Mouse (Mus musculus): ENCODE data around the gene Lactb.

Lactb gene

DNA sequence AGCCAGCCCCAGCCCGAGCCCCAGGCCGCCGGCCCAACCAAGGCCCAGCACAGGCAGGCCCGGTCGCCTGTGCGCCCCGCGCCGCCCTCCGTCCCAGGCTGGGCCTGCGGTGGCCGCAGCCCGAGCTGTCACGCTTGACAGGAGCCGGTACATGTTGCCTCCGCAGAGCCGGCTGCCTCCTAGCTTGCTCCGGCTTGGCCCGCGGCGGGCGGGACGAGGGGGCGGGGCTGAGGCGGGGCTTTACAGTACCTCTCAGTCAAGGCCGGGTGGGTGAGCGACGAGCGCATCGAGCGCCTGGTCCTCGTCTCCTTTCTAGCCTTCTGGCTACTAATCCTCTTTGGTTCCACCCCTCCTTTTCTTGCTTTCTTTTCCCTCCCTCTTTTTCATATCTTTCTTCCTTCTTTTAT is at the start of gene Lactb:
Gene Lactb, minus strand, starts transcription at position 246 of the 407 bp plus-strand sequence.
- peak; percentile 83 to 94 for DNase-seq (ENCODE audit: low spot score in 2 of 2)

DNA sequence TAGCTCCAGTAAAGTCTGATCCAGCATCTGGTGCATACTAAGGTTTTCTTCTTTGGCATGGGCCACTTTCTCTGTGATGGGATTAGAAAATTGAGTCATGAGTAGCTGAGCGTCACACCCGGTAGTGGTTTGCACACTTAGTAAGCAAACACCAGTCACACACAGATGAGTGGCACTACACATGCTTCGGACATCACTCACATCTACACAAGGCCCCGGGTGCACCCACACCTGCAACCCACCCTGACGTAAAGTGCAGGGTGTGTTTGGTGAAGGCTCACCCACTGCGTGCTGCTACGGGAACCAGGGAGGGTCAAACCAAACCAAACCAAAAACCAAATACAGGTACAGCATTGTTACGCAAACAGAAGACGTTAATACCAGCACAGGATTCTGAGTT is 48.1 kb upstream of the Lactb start:
- no peak for DNase-seq (ENCODE audit: low spot score in 2 of 2)

DNA sequence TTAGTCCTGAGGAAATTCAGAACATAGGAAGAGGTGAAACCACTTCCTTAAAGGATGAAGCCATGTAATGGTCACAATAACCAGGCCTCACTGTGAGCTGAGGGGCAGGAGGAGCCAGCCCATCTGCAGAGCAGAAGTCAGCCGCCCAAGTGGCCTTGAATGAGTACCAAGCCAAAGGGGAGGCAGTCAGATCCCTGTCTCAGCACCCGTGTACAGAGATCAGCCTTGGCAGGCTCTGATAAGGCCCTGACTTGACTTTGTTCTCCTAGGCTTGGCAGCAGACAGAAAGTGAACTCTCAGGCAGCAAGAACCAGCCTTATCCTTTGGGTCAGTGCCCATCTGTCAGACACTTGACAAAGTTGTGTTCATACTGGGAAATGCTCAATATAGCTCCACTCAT is 44.8 kb upstream of the Lactb start:
- DNase-seq (ENCODE audit: low spot score in 2 of 2): no peak

DNA sequence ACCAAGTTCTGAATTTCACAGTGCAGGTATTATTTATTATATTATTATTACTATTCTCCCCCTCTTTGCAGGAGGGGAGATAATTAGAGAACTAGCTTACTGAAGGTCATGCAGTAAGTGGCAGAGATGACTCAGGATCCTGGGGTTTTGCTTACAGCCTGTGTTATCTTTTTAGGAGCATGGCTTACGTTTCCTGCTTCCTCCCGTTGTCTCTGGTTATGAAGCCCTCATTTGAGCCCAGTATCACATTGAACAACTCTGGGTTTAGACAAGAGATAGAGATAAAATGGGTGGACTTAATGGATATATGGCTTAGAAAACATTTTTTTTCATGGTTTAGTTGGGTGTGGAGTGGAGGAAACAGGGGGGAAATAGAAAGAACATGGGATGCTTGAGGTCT is 38.2 kb upstream of the Lactb start:
- no peak for DNase-seq (ENCODE audit: low spot score in 2 of 2)

DNA sequence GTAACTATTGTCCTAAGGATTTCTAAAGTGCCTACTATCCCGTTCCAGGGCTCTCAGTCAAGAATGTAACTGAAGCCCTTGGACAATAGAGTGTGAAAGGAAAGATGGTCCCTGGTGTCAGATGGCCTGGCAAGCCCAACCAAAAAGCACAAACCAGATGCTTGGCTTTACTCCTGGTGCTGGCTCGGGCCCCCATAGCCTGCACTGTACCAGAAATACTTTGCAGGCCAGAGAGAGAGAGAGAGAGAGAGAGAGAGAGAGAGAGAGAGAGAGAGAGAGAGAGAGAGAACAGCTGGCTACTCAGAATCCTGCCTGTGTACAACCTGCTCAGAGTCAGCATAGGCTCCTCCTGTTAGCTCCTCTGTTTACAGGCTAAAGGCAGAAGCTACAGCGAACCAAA is 37.2 kb upstream of the Lactb start:
- DNase-seq (ENCODE audit: low spot score in 2 of 2): peak in 1 of 2 experiments; percentile 27

DNA sequence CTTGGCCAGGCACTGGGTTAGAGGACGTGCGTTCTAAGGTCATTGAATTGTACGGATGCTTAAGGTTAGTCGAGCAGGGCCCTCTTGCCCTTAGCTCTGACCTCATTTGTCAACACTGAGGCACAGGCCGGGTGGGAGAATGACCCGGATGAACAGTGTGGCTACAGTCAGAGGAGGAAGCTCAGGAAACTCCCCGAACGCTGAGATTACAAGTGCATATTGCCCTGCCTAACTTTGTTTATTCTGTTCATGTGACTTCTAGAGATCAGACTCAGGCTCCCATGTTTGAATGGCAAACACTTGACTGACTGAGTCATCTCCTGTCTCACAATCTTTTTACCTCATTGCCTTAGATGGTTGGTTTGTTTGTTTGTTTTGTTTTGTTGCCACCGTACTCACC is 36.2 kb upstream of the Lactb start:
- DNase-seq (ENCODE audit: low spot score in 2 of 2): no peak

DNA sequence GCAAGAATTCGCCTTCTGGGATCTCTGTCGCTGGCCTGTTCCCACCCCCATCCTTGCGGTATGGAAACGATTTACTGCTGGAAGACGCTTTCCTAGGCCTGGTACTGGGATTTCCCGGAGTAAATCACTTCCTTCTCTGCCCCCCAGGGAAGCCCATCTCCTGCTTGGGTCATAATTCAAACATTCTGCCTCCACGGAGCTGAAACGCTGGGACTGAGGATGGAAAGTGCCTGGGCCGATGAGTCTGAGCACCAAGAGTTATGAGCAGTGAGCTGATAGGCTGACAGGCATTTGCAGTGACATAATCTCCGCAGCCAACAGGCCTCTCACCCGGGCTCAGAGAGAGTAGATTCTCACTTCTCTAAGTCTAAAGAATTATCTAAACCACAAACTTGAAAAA is 33.5 kb upstream of the Lactb start:
- DNase-seq (ENCODE audit: low spot score in 2 of 2): no peak

DNA sequence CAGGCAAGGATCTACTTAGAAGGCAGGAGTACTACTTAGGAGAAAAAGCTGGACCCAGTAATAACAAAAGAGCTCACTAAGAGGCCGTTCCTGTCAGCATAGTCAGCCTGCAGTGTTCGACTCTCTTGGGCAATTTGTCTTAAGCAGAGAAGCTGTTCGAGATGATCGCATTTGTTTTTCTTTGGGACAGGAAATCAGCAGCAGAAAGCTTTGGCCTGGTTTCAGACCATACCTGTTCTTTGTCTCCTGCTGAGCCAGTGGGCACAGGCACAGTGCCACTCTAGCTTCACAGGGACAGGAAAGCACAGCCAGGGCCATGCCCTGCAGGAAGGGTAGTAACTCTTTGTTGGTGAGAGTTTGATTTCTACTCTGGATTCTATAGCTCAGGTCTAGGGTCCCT is 31.1 kb upstream of the Lactb start:
- no peak for DNase-seq (ENCODE audit: low spot score in 2 of 2)

DNA sequence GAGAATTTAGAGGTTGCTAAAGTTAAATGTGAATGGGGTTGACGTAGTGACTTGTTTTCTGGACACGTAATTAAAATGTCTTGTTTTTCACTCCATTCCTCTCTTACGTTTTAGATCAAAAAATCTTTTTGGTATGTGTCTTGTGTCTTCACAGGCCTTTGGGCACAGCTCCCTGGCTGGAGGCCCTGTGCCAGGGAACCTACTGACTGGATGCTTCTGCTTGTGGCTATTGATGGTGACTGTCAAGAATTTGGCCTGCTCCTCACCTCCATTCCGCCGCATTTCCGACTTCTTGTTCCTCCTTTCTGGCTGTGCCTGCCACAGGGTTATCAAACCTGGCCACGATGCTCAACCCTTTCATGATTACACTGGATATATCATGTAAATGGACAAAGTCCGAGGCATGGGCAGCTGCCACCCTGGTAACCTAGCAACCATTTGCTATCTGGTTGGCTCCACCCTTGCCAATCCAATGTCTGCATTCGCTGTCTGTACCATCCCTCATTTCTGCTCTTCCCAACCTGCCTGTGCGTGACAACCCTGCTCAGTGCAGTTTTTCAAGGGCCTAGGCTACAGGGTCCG is 30.0 kb upstream of the Lactb start:
- peak in 1 of 2 experiments; percentile 44 for DNase-seq (ENCODE audit: low spot score in 2 of 2)

DNA sequence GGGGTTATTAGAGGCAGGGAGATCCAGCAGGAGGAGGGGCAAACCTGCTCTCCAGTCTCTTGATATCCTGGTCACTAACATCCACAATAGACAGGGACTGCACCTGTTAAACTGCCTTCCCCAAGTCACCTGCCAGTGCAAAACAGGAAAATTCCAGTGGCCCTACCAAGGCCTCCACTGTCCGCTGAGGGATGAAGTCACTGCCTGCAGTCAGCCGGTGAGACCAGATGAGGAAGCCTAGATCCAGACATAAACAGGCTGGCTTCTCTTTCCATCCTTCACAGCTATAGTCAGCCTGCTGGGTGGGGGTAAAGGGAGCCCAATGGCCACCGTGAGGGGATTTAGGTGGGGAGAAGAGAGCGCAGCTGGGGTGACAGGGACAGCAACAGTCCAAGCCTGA is 28.4 kb upstream of the Lactb start:
- DNase-seq (ENCODE audit: low spot score in 2 of 2): no peak

DNA sequence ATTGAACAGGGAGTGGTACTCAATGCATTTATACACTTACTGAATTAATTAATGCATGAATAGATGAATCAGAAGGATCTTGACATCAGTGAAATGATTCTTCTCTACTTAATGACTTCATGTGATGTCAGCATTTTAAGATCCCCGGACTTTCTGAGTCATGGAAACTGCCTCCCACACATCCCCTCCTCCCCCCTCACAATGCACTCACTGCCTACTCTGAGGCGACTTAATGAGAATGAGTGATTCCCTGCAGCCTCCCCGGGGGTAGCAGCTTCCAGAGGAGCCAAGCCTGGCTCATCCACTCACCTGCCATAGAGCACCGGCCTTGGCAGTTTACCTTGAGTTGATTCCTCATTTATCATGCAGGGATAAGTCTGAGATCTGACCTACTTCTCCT is 27.9 kb upstream of the Lactb start:
- DNase-seq (ENCODE audit: low spot score in 2 of 2): no peak

DNA sequence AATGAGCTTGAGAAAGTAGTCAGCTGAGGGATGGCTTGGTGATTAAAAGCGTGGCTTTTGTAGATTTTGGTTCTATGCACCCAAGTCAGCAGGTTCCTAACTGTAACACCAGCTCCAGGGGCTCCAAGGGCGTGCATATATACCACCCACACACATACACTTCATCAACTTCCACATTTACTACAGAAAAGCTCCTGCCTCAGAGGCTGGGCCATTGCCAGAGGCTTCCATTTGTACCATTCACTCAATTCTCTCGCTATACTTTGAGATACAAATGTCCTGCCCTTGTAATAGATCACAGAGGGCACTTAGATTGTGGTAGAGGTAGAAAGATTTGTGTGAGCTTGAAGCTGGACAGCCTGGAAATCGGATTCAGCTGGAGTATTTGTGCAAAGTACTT is 26.2 kb upstream of the Lactb start:
- DNase-seq (ENCODE audit: low spot score in 2 of 2): no peak

DNA sequence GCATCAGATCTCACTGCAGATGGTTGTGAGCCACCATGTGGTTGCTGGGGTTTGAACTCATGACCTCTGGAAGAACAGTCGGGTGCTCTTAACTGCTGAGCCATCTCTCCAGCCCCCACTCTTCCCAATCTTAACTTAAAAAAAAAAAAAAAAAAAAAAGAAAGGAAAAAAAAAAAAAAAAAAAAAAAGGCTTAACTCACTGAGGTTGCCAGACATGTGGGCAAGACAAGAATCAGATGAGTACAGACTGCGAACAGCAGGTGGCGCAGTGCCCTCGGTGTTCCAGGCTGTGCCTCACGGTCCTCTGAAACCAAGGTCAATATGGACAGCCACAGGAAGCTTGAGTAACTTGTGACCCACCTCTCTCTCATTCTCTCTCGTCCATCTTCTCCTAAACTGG is 25.8 kb upstream of the Lactb start:
- peak; percentile 62 to 76 for DNase-seq (ENCODE audit: low spot score in 2 of 2)

DNA sequence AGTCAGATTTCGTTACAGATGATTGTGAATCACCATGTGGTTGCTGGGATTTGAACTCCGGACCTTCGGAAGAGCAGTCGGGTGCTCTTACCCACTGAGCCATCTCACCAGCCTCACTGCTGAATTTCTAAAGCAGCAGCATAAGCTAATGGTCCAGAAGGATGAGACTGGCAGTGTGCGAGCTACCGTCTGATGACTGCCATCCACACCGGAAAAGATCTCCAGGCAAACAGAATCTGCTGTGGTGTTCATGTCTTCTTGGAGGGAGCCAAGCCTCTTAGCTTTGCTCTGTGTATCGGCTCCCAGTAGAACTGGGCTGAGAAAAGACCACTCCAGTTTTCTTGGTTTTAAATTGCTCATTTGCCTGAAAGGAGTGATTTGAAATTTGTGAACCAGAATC is 24.4 kb upstream of the Lactb start:
- DNase-seq (ENCODE audit: low spot score in 2 of 2): no peak

DNA sequence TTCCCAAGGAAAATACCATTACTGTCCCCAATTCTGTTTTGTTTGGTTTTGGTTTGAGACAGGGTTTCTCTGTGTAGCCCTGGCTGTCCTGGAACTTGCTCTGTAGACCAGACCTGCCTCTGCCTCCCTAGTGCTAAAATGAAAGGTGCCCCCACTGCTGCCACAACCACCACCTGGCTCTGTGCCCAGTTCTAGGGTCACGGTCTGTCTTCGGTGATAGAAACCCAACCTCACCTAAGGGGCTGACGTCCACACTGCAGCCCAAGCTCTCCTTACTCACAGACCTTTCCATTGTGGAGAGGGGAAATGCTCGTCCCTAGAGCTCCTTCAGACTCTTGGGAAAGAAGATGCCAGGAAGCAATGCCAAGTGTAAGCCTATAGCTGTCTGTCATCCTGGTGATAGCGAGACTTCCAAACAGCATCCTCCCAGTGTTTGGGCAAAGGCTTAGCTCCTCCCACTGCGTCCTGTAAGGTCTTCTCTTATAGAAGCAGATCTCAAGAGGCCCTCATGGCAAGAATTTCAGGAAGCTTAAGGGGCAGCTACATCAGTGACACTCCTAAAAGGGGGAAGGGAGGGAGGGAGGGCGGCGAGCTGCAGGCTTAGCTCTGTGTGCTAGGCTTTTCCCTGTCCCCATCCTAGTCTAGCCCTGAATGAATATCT is 16.6 kb upstream of the Lactb start:
- no peak for DNase-seq (ENCODE audit: low spot score in 2 of 2)

DNA sequence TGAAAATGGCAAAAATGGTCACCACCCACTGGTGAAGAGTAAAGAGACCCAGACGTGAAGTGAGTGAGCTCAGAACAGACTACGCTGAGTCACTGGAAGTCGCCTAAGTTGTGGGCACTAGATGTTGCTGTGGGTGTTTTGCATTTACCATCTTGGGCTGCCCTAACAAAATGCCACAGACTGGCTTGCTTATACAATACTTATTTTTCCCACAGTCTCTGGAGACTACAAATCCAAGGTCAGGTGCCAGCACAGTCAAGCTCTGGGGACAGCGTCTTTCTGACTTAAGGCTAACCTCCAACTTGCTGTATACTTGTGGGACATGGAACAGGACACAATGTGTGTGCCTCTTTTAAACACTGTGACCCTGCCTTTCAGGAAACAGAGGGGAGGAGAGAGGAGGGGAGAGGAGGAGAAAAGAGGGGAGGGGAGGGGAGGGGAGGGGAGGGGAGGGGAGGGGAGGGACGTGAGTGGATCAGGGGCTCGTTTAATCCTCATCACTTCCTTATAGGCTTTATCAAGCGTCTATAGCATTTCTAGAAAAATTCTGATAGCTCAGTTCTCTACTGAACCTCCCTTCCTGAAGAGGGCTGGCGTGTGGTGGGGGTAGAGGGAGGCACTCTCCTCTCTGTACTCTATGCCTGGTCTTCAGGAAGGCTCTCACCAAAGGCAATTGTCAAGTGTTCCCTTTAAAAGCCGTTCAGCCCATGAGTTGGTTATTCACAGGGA is 15.9 kb upstream of the Lactb start:
- no peak for DNase-seq (ENCODE audit: low spot score in 2 of 2)

DNA sequence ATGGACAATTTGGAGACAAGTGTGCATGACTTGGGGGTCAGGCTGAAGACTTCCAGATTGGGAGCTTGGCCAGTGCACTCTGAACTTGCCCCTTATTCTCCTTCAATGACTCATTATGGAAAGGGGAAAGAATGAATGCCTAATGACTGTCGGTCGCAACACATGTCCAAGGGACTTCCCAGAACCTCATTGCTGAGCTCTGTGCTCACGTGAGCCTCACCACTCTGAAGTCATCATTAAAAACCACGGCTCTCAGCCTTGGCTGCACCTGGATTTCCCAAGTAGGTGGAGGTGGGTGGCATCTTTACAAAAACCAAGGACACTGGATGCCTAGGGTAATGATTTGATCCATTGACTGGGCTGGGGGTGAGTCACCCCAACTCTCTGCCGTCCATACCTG is 14.8 kb upstream of the Lactb start:
- no peak for DNase-seq (ENCODE audit: low spot score in 2 of 2)

DNA sequence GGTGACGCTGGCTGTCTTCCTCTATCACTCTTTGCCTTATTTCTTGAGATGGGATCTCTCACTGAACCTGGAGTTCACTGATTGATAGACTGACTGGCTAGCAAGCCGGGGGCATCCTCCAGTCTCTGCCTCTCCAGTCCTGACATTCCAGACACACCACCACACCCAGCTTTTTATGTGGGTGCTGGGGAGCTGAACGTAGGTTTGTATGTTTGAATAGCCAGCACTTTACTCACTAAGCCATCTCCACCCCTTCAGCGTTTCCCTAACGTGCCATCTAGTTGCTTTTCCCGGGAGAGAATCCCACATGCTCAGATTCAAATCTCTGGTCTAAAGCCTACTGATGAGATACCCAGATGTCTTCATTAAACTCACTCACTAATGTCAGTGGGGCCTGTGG is 14.3 kb upstream of the Lactb start:
- DNase-seq (ENCODE audit: low spot score in 2 of 2): no peak

DNA sequence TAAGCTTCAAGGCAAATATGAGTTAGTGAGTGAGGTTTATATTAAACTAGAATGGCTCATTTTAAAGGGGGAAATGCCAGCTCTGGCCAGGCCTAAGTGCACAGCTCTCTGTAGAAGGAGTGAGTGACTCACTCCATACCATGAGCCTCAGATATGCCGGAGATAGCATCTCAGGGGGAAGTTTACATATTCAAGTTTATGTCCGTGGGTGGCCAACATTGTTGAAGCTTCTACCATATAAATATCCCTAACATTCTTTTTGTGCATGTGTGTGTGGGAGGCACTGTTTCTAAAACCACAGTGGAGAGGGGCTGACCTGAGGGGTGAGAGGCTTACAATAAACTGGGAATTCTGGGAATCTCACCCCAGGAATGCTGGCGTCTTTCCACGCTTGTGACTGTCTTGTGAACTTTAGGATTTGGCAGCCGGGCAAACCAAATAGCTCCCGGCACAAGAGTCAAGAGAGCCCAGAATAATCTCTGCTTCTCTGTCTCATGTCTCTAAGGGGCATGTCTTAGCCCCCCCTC is 13.7 kb upstream of the Lactb start:
- no peak for DNase-seq (ENCODE audit: low spot score in 2 of 2)

DNA sequence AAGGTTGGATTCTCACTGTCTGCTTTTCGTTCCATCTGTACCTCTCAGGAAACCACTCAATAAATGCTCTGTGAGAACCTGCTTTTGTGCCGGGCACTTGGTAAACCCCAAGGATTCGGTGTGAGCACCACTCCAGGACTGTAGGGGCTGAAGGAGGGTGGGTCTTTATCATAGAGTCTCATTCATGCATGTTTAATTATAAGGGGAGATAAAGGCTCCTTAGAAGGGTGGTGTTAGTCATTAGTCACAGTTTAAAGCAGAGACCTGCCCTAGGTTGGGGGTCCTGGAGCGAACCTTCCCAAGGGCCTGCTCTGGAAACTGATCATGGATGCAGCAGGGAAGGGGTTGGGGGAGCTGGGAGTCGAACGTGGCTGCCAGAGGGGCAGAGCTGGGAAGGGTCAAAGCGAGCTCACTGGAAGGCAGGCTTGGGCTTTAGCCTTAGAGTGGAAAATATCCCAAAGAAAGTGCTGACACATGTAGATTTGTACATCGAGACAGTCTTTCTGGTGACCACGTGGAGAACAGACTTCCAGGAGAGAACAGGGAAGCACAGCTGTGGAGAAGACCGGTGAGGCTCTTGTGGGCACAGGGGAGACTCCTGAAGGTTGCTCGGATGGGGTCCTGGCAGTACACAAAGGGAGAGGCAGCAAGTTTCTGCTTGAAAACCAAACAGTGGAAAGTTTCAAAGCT is 13.1 kb upstream of the Lactb start:
- DNase-seq (ENCODE audit: low spot score in 2 of 2): no peak

DNA sequence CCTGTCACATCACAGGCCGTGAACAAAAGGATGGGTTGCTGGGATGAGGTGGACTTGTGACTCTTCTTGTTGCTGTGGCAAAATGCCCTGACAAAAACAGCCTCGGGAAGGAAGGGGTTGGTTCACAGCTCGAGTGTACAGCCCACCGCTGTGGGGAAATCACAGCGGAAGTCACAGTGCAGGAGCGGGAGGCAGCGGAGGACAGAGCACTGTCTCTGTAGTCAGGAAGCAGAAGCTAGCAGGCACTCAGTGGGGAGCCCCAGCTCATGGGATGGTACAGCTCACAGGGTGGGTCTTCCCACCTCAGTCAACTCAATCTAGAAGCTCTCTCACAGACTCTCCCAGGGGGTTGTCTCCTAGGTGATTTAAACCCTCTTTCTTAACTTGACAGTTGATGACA is 10.1 kb upstream of the Lactb start:
- DNase-seq (ENCODE audit: low spot score in 2 of 2): no peak

DNA sequence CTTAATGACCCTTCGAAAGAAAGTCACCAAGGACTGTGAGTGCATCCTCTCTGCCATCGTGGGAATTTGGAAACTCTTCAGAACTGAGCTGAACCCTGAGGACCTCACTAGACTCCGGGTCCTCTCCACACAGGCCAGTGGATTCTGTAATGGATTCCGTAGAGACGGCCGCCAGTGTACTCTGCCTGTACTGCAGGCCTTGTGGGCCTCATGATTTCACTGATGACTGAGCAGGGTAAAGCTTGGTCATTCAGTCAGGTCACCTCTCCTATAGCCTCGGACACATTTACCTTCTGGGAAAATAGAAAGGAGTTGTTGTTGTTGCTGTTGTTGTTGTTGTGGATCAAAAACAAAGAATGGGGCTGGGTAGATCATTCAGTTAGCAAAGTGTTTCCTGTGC is 6.8 kb upstream of the Lactb start:
- no peak for DNase-seq (ENCODE audit: low spot score in 2 of 2)

Measured in cerebellum, postnatal 4 days (tissue).